Mouse (Mus musculus) lung, postnatal 0 days (tissue): Measurements from ENCODE around the gene Pdzrn4. TPM values are rescaled to one million over a fixed set of nuclear protein-coding genes. Genes with fewer than 3 reads are reported as not detected.

ENCODE experiments used
- ATAC-seq: fragments of 200-750 bp; cut with Nextera tagmentation; 2 replicates; pipeline ENCODE4 v1.8.0; 2017; ENCODE audit warnings: moderate library complexity
- DNase-seq: peaks from one replicate; pipeline ENCODE4 v3.0.0-alpha.2; 2016; ENCODE audit warnings: low spot score
- H3K27ac ChIP-seq: fragments of 300-500 bp; sonication (generic); 2 replicates; pipeline ENCODE4 v1.5.1; 2014; ENCODE audit warnings: antibody characterized with exemption, mild to moderate bottlenecking, low read length, mixed read lengths
- H3K27me3 ChIP-seq: fragments of 300-500 bp; sonication (generic); replicated peaks from 2 replicates; pipeline ENCODE4 v1.6.1; 2014; ENCODE audit warnings: low read length, mixed read lengths; ENCODE audit not compliant: insufficient read depth
- H3K36me3 ChIP-seq: fragments of 300-500 bp; sonication (generic); 2 replicates; pipeline ENCODE4 v1.6.1; 2014; ENCODE audit warnings: low read length, mixed read lengths; ENCODE audit not compliant: insufficient read depth
- H3K4me1 ChIP-seq: fragments of 300-500 bp; sonication (generic); 2 replicates; pipeline ENCODE4 v1.6.1; 2014; ENCODE audit warnings: antibody characterized with exemption, low read depth, low read length, mixed read lengths; ENCODE audit not compliant: insufficient read depth
- H3K4me2 ChIP-seq: fragments of 300-500 bp; sonication (generic); replicated peaks from 2 replicates; pipeline ENCODE4 v1.6.1; 2014; ENCODE audit warnings: low read depth, mild to moderate bottlenecking, low read length, moderate library complexity, mixed read lengths
- H3K4me3 ChIP-seq: fragments of 300-500 bp; sonication (generic); 2 replicates; pipeline ENCODE4 v1.5.1; 2014; ENCODE audit warnings: low read depth, low read length
- H3K9ac ChIP-seq: fragments of 300-500 bp; sonication (generic); replicated peaks from 2 replicates; pipeline ENCODE4 v1.6.1; 2014; ENCODE audit warnings: low read depth, mild to moderate bottlenecking
- H3K9me3 ChIP-seq: fragments of 300-500 bp; sonication (generic); 2 replicates; pipeline ENCODE4 v1.6.1; 2016; ENCODE audit warnings: low read length, mixed read lengths
- CTCF ChIP-seq: IDR thresholded peaks from 2 replicates; pipeline ENCODE4 v1.5.1; 2016; ENCODE audit warnings: antibody characterized with exemption, mild to moderate bottlenecking
- EP300 ChIP-seq: IDR thresholded peaks from 2 replicates; pipeline ENCODE4 v1.6.1; 2016; ENCODE audit warnings: antibody characterized with exemption, mild to moderate bottlenecking, control low read depth
- WGBS: fragments of 180-500 bp; shearing (Covaris S2); extraction: QIAGEN DNeasy Blood & Tissue Kit; methylation state at CpG from one replicate; pipeline ENCODE4 v1.1.7; 2014; 5-methylcytosine and 5-hydroxymethylcytosine counted together
- polyA plus RNA-seq: library from polyadenylated mRNA; unstranded; fragments of >200 nt; fragmentation: Nextera tagmentation; extraction: Ambion mirVana; gene quantifications from 2 replicates; pipeline ENCODE4 v1.2.1, GENCODE M21; 2015

Pdzrn4 gene
- polyA plus RNA-seq, 1 experiment from 2014 or later: 0.60 TPM

- Histone ChIP-seq H3K4me1 (no peaks in the 10 kb centered on the region), H3K9ac (no peak overlapping the region), H3K9me3 (no peaks in the 10 kb centered on the region), H3K27ac (no peak overlapping the region), H3K36me3 (no peaks in the 10 kb centered on the region), H3K27me3 (no peaks in the 10 kb centered on the region), H3K4me3 (no peak overlapping the region), H3K4me2 (no peak overlapping the region)
- no peak for DNase-seq
- no peak for TF ChIP-seq CTCF
- no peak for TF ChIP-seq EP300
- ATAC-seq: no peak
- WGBS: 62% methylated on average over 8 of the region's 8 CpGs
Observed at GRCm38 (mm10) chr15:92704146-92704545, 307.5 kb downstream of the Pdzrn4 start.

GRCm38 (mm10) chr15:92738676-92739075 is 342.0 kb downstream of the Pdzrn4 start:
- H3K36me3 ChIP-seq: no peaks in the 10 kb centered on the region
- DNase-seq (no peak), ATAC-seq (no peak)
- H3K27ac ChIP-seq: no peak overlapping the region
- TF ChIP-seq EP300 (no peak), CTCF (no peak)
- H3K4me2 ChIP-seq: no peak overlapping the region
- H3K9me3 ChIP-seq: no peaks in the 10 kb centered on the region
- WGBS: 72% methylated on average over 2 of the region's 2 CpGs
- no peaks in the 10 kb centered on the region for H3K4me1 ChIP-seq
- H3K4me3 ChIP-seq: no peak overlapping the region
- no peak overlapping the region for H3K9ac ChIP-seq
- no peaks in the 10 kb centered on the region for H3K27me3 ChIP-seq

GRCm38 (mm10) chr15:92739887-92740286 is 343.2 kb downstream of the Pdzrn4 start:
- no peak overlapping the region for H3K9ac ChIP-seq
- no peak for ATAC-seq
- WGBS: 92% methylated on average over 4 of the region's 4 CpGs

GRCm38 (mm10) chr15:92743624-92744023 is 346.9 kb downstream of the Pdzrn4 start:
- Histone ChIP-seq H3K27ac (no peak overlapping the region), H3K4me3 (no peak overlapping the region), H3K4me2 (no peak overlapping the region), H3K27me3 (no peaks in the 10 kb centered on the region), H3K9me3 (no peaks in the 10 kb centered on the region), H3K4me1 (no peaks in the 10 kb centered on the region), H3K9ac (no peak overlapping the region), H3K36me3 (no peaks in the 10 kb centered on the region)
- ATAC-seq (no peak), DNase-seq (no peak)
- no peak for TF ChIP-seq EP300
- TF ChIP-seq CTCF: no peak
- WGBS: 69% methylated on average over 6 of the region's 6 CpGs

More at GRCm38 (mm10) chr15:92739887-92740286, 343.2 kb downstream of the Pdzrn4 start:
- no peaks in the 10 kb centered on the region for H3K4me1 ChIP-seq
- no peaks in the 10 kb centered on the region for H3K36me3 ChIP-seq
- no peaks in the 10 kb centered on the region for H3K9me3 ChIP-seq
- no peak overlapping the region for H3K27ac ChIP-seq
- TF ChIP-seq CTCF (no peak), EP300 (no peak)
- H3K27me3 ChIP-seq: no peaks in the 10 kb centered on the region
- no peak overlapping the region for H3K4me2 ChIP-seq
- DNase-seq: no peak
- H3K4me3 ChIP-seq: no peak overlapping the region

- Histone ChIP-seq H3K4me1 (no peaks in the 10 kb centered on the region), H3K9me3 (no peaks in the 10 kb centered on the region), H3K4me2 (no peak overlapping the region), H3K9ac (no peak overlapping the region), H3K4me3 (no peak overlapping the region), H3K27ac (no peak overlapping the region), H3K36me3 (no peaks in the 10 kb centered on the region), H3K27me3 (no peaks in the 10 kb centered on the region)
- TF ChIP-seq EP300: no peak
- no peak for TF ChIP-seq CTCF
- ATAC-seq (no peak), DNase-seq (no peak)
- 80% methylated on average over 7 of the region's 7 CpGs for WGBS
Observed at GRCm38 (mm10) chr15:92746081-92746480, 349.4 kb downstream of the Pdzrn4 start.

- H3K36me3 ChIP-seq: no peaks in the 10 kb centered on the region
- H3K9me3 ChIP-seq: no peaks in the 10 kb centered on the region
- H3K27me3 ChIP-seq: no peaks in the 10 kb centered on the region
- no peak overlapping the region for H3K9ac ChIP-seq
- no peak overlapping the region for H3K4me2 ChIP-seq
- H3K4me3 ChIP-seq: no peak overlapping the region
- TF ChIP-seq EP300: no peak
- no peak for TF ChIP-seq CTCF
- ATAC-seq (no peak), DNase-seq (no peak)
- no peaks in the 10 kb centered on the region for H3K4me1 ChIP-seq
- 58% methylated on average over 17 of the region's 17 CpGs for WGBS
- H3K27ac ChIP-seq: no peak overlapping the region
Observed at GRCm38 (mm10) chr15:92752167-92752566, 355.5 kb downstream of the Pdzrn4 start.

- TF ChIP-seq EP300: no peak
- TF ChIP-seq CTCF: no peak
- Histone ChIP-seq H3K4me2 (no peak overlapping the region), H3K27me3 (no peaks in the 10 kb centered on the region), H3K4me1 (no peaks in the 10 kb centered on the region), H3K36me3 (no peaks in the 10 kb centered on the region), H3K4me3 (no peak overlapping the region), H3K27ac (no peak overlapping the region), H3K9ac (no peak overlapping the region), H3K9me3 (no peaks in the 10 kb centered on the region)
- ATAC-seq: no peak
- WGBS: 87% methylated on average over 13 of the region's 13 CpGs
- DNase-seq: no peak
Observed at GRCm38 (mm10) chr15:92752578-92752977, 355.9 kb downstream of the Pdzrn4 start.
